12 mouse cellular contexts compared by ENCODE assay signal in the genomic region with DNA sequence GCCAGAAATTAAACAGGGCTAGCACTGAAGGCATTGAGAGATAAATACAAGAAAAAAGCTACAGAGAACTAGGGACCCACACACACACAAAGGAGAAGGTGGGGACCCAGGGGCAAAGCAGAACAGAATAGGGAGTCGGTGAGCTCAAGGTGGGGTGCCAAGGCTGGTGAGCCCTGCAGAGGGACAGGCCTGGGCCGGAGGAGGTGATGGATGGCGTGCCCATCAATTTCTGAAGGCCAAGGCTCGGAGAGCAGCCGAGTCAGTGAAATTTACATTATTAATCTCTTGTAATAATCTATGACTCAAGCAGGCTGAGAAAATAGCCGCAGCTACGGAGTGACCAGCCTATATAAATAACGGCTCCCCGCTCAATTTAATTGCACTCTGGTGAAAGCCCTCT.
DNase-seq lines count a peak whose midpoint lies in the region.
"Had no signal": no experiment of that assay in that cellular context is flagged by ENCODE, and none has a peak within 500 bp of the region (broad histone marks: within the 10 kb centered on the region; RNA-seq: fewer than 3 reads in every experiment).

No protein-coding gene starts in this region.

- peak; percentile 37 for DNase-seq in embryo, embryonic 11 days
- DNase-seq in embryo, embryonic 9.5 days (ENCODE audit: extremely low spot score) = no peak
- DNase-seq in embryonic facial prominence, embryonic 10.5 days (ENCODE audit: low spot score) = no peak
- DNase-seq in hindbrain, embryonic 10.5 days (ENCODE audit: low spot score) = no peak
- DNase-seq in midbrain, embryonic 10.5 days (ENCODE audit: low spot score) = no peak
- no peak for DNase-seq in thymus, postnatal 36 days
- DNase-seq in frontal cortex, postnatal 14 days (ENCODE audit: low spot score in 2 of 2) = no peak
- no peak for DNase-seq in heart, adult 11 months
- DNase-seq: kidney, adult 18-20 months; liver; right cerebral cortex, adult 18-20 months; thymus, adult 18-20 months had no signal

- 0 out of 2 replicates have a peak overlapping the region, but pooled peaks have one; percentile 25 for H3K27ac ChIP-seq in embryonic facial prominence, embryonic 10.5 days (replicated peaks)
- peak overlapping the region; percentile 82 for H3K27ac ChIP-seq in hindbrain, embryonic 10.5 days
- peak overlapping the region; percentile 70 for H3K27ac ChIP-seq in midbrain, embryonic 10.5 days (replicated peaks)

- H3K4me3 ChIP-seq in embryonic facial prominence, embryonic 10.5 days = no peak overlapping the region
- no peak overlapping the region for H3K4me3 ChIP-seq in hindbrain, embryonic 10.5 days
- H3K4me3 ChIP-seq in midbrain, embryonic 10.5 days = no peak overlapping the region

- H3K36me3 ChIP-seq in embryonic facial prominence, embryonic 10.5 days (replicated peaks) = no peaks in the 10 kb centered on the region
- no peaks in the 10 kb centered on the region for H3K36me3 ChIP-seq in hindbrain, embryonic 10.5 days
- H3K36me3 ChIP-seq in midbrain, embryonic 10.5 days = no peaks in the 10 kb centered on the region

- H3K27me3 ChIP-seq in embryonic facial prominence, embryonic 10.5 days (replicated peaks; ENCODE audit: low read depth, poor library complexity, severe bottlenecking) = peaks cover 13% of the 10 kb centered on the region; the same call in 1 of the 2 replicates
- peaks cover 3% of the 10 kb centered on the region; the same call in 1 of the 2 replicates for H3K27me3 ChIP-seq in hindbrain, embryonic 10.5 days (ENCODE audit: insufficient read depth, poor library complexity, severe bottlenecking)
- H3K27me3 ChIP-seq in midbrain, embryonic 10.5 days (ENCODE audit: low read depth, poor library complexity, severe bottlenecking) = no peaks in the 10 kb centered on the region

- WGBS in embryonic facial prominence, embryonic 10.5 days = 76% methylated on average over 9 of the region's 9 CpGs
- WGBS in hindbrain, embryonic 10.5 days = 63% methylated on average over 9 of the region's 9 CpGs
- WGBS in midbrain, embryonic 10.5 days = 72% methylated on average over 9 of the region's 9 CpGs

- no peaks in the 10 kb centered on the region for H3K9me3 ChIP-seq in embryonic facial prominence, embryonic 10.5 days
- no peaks in the 10 kb centered on the region for H3K9me3 ChIP-seq in hindbrain, embryonic 10.5 days
- no peaks in the 10 kb centered on the region for H3K9me3 ChIP-seq in midbrain, embryonic 10.5 days (replicated peaks)

- H3K4me1 ChIP-seq in embryonic facial prominence, embryonic 10.5 days = peaks cover 31% of the 10 kb centered on the region
- H3K4me1 ChIP-seq in hindbrain, embryonic 10.5 days (replicated peaks) = peaks cover 39% of the 10 kb centered on the region
- H3K4me1 ChIP-seq in midbrain, embryonic 10.5 days = peaks cover 27% of the 10 kb centered on the region

Comparison
In these comparisons a context has a peak if more than half of its experiments do, and no peak if none do; other contexts are left out.
1. H3K27ac ChIP-seq: peak in every context shown above with its lines; median percentile 82 in hindbrain, embryonic 10.5 days; 70 in midbrain, embryonic 10.5 days; 25 in embryonic facial prominence, embryonic 10.5 days.